Mouse (Mus musculus): ENCODE data around the gene Dzip1.

Dzip1 gene

DNA sequence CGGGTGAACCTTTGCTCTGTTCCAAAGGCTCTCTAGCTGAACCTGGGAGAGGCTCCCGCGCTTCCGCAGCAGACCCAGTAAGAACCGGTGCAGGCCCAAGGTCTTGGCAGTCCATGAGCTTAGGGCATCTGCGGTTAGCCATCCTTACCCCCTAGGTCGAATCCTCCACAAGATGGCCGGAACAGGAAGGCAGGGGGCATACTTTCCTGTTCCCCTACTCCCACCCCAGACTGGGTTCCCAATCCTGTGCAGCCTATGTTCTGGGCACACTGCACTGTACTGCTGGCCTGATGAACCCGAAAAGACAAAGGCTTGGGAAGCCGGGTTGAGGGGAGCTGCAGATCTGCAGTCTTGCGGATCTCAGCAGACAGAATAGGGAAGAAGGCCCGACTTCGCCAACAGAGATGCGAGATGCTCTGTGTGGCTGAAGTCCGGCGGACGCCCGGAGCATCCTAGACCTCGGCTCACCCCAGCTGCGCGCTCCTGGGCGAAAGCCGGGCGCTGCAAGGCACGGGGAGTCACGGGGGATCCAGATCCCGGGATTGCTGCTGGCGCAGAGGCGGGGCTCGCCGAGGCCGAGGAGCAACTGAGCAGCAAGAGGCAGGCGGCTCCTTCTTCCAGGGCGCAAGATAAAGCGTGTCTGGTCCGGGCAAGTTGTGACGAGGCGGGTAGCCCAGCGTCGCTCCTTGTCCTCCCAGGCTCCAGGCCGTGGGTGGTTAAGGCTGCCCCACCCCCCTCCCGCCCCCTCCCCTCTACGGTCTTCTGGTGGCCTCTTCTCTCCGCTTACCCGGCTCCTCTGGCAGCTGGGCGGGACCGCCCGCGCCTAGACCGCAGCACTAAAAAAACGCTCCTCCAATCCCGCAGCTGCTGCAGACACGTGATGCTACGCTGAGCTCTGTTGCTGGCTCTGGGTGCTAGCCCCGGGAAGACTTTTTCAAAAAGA is at the start of gene Dzip1:
Gene Dzip1 (minus strand): TSS at position 788 of the 943 bp plus-strand sequence.
- in situ Hi-C loops (cut with MboI, MseI): loop anchor here in 1 of 2 experiments (25.0 kb wide), 1 partner anchor 1362 kb away; the partner anchor contains the start of gene Mbnl2

DNA sequence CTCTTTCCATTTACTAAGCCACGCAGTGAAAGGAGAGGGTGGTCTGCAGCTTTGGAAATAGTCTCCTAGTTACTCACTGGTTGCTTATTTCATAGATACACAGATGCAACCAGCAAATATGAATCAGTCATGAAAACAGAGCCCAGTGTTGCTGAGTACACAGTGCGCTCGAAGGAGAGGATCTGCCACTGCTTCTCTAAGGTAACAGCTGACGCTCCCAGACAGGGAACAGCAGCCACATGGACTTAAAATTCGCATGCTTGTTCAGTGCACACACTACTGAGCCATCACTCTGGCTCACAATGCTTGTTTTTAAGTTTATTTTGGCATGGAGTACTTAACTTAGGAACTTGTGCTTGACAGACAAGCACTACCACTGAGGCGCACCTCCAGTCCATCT is 47.0 kb upstream of the Dzip1 start:
- in situ Hi-C loops (cut with MboI, MseI): no loop called here

DNA sequence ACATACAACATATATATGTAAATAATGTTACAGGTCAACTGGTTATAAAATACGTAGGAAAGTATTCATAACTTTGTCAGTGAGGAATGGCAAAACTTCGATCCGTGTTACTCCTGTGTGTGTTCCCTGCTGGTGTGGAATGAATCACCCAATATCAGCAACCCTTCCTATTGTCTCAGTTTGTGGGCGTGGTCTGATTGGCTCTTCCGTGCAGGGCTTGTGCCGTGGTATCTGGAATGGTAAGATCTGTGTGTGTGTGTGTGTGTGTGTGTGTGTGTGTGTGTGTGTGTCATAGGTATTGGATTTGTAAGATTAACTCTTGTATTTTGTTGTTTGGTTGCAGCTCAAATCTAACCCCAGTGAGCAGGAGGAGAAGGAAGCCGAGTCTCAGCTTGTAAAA is 42.4 kb upstream of the Dzip1 start:
- in situ Hi-C loops (cut with MboI, MseI): no loop called here

DNA sequence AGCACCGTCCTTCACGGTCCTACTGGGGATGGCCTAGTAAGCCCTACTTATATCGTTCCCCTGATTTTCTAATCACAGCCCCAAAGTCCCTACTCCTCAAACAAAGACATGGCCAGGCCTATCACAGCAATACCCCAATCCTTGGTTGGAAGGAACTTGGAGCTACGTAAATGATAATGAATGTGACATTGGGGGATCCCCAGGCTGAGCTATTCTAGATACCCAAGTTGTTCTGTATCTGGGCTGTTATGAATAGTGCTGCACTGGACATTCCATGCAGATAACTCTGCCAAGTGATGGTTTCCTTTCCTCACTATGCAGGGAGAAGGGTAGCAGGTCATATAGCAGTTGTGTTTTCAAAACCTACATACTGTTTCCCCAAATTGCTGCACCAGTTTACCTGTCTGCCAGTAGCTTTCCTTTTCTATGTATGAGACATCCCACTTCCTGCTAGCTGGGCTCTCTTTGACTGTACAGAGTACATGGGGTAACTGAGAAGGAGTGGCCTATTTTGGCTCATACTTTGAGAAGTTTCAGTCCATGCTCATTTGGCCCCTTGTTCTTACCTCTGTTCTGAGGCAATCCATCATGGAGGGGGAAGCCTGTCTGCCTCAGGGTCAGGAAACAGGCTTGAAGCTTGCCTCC is 40.2 kb upstream of the Dzip1 start:
- in situ Hi-C loops (cut with MboI, MseI): no loop called here

DNA sequence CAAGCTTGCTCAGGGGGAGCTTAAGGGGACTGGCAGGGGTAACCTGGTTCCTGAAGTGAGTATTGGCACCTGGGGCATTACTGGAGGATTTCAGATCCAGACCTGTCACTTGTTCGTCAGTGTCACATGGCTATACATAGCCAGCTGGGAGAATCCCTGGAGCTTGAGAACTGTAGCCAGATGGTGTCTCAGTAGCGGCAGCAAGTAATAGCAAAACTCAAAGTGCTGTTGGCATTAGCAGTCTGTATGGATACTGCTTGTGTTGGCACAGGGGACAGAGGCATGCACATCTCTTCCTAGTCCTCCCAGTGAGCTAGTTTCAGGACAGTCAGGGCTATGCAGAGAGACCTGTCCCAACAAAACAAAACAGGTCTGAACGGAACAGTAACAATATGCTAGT is 32.8 kb upstream of the Dzip1 start:
- in situ Hi-C loops (cut with MboI, MseI): no loop called here

DNA sequence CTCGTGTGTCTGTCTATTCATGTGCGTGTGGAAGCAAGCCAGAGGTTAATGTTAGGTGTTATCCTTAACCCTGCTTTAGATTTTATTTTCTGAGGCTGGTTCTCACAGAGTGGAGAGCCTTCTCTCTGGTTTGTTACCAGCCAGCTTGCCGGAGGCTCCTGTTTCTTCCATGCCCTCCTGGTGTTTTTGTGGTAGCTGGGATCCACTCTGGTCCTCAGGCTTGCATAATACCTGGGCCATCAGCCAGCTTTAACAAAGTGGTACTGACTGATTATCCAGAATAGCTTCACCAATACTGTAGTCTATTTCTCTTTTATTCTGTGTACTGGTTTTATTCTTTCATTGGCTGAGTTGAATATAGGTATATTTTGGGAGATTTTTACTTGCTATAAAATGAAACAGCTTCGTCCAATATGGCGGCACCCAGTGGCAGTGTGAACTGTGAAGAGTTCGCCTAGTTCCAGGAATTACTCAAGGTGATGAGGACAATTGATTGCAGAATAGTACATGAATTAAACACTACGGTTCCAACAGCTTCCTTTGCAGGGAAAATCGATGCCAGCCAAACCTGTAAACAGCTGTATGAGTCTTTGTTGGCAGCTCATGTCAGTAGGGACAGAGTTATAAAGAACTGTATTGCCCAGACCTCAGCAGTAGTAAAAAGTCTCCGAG is 26.8 kb upstream of the Dzip1 start:
- in situ Hi-C loops (cut with MboI, MseI): no loop called here

DNA sequence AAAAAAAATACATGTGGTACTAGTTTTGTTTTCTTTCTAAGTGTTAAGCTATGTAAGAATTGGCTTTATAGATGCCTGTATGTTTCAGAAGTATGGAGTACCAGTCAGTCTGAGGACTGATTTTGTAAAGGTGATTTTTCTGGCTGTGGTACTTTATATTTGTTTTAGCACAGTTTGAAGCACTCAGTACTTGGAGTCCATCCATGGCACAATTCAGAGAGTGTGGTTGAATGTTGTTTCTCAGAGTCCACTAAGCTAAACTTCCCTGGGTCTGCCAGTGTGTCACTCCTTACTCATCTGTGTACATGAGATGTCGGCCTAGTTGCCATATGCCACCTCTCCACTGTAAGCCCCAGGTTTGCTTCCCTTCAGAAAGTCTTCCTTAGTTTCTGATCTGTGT is 23.6 kb upstream of the Dzip1 start:
- in situ Hi-C loops (cut with MboI, MseI): loop anchor here in 1 of 2 experiments (25.0 kb wide), 1 partner anchor 1338 kb away; the partner anchor contains the start of gene Mbnl2

DNA sequence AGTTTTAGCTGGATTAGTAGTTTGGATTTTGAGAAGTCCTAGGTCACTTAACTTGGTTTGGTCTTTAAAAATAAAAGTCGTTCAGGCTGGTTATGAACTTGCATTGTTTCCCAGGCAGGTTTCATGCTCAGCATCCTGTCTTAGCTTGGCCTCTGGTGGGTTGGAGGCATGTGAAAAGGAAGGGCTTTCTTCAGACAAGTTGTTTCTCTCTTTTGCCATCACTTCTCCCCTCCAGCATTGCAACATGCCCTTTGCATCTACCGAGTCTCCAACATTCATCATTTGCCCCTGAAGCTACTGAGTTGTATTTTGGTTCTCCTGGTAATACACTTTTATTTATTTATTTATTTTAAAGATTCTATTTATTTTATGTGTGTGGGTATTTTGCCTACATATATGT is 19.4 kb upstream of the Dzip1 start:
- in situ Hi-C loops (cut with MboI, MseI): loop anchor here in 1 of 2 experiments (25.0 kb wide), 1 partner anchor 1343 kb away; the partner anchor contains the start of gene Mbnl2

DNA sequence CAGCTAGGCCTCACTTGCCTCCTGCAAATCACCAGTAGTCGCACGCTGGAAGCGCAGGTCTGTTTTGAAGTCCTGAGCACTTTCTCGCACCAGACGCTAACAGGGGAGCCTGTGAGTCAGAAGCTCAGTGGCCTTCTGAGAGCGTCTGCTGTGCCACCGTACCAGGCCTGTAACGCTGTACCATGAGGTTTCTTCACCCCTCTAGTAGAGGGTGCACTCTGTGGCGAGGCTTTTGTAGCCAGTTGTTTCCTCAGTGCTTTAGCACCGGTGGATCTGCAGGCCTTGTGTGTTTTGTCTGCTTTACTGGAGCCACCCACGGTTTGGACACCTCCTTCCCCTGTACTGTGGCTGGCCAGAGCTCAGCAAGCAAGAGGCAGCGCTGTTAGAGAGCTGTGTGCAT is 16.8 kb upstream of the Dzip1 start:
- in situ Hi-C loops (cut with MboI, MseI): loop anchor here in 1 of 2 experiments (25.0 kb wide), 1 partner anchor 1345 kb away; the partner anchor contains the start of gene Mbnl2

DNA sequence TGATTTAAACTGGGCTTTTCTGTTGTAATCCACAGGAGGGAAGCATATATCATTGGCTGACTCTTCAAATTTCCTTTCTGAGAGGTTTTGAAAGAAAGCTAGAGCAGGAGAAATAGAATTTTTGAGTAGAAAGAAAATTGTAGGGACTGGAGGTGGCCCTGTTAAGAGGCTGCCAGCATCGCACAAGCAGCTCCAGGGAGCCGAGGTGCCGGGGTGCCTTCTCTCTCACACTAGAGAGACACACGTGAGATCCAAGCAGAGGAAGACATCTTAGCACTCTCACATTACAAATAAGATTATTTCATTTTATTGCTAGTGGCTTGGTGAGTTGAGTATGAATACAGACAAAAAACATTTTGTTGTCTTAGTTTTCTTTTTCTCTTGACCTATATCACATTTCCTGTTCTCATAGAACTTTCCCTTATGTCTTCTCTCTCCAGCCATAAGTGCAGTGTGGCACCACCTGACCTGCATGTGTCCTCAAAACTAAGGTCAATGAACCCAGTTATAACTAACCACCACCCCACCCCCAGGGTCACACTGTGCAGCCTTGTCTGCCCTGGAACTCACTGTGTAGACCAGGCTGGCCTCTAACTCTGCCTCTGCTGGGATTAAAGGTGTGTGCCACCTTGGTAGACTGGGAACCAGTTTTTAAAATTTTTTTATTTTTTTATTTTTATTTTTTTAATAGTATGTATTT is 15.7 kb upstream of the Dzip1 start:
- in situ Hi-C loops (cut with MboI, MseI): loop anchor here in 1 of 2 experiments (25.0 kb wide), 1 partner anchor 1346 kb away; the partner anchor contains the start of gene Mbnl2

DNA sequence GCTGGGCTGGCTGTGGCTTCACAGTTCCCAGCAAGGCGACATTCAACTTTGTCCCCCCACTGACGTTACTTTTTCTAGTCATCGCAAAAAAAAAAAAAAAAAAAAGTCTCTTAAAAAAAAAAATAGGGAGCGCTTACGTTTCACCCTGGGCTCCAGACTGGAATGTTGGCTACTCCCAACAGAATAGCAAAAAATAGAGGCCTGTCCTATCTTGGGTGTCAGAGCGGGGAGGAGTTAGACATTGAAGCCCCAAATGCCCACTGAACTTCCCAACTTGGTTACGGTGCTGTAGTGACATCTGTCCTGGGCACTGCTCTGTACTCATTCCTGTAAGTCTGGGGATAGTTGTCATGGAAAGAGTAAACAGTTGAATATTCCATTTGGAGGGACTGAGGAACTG is 13.3 kb upstream of the Dzip1 start:
- in situ Hi-C loops (cut with MboI, MseI): loop anchor here in 1 of 2 experiments (25.0 kb wide), 1 partner anchor 1349 kb away; the partner anchor contains the start of gene Mbnl2

DNA sequence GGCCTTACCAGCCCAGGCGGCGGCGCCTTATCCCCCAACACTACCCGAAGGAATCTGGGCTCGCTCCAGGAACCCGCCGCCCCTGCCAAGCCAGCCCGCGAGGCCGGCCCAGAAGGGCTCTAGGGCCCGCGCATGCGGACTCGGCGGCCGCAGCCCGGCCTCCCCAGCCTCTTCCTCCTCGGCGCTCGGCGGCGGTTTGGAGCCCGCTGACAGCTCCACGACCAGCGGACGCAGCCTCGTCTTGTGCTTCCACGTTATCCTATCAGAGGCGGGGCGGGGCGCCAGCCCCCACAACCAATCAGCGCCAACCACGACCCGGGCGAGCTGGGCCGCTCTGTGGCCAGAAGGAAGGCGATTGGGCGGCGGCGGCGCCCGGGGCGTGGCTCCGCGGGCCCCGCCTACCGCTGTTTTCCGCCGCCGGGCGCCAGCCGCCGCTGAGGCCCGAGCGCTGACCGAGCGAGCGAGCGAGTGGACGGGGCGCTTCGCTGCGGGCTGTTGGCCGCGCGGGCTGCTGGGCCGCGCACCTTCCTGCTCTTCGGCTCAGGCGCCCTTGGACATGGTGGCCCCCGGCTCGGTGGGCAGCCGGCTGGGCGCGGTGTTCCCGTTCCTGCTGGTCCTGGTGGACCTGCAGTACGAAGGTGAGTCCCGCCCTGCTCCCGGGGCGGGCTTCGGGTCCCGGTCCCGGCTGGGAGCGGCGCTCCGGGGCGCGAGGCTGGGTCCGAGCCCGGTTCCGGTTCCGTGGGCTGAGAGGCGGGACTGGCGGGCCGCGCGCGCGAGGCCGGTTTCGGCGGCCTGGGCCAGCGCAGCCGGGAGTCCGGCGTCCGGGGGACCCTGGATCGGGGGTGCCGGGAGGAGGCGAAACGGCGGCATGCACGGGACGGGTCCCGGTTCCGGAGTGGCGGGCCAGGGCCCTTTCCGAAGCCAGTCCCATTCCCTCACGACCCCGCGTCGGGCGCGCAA is 12.6 kb upstream of the Dzip1 start, which contains the start of gene Dnajc3:
Gene Dnajc3 (plus strand): TSS at position 444 of the 960 bp plus-strand sequence.
- in situ Hi-C loops (cut with MboI, MseI): loop anchor here in 1 of 2 experiments (25.0 kb wide), 1 partner anchor 1349 kb away; the partner anchor contains the start of gene Mbnl2

DNA sequence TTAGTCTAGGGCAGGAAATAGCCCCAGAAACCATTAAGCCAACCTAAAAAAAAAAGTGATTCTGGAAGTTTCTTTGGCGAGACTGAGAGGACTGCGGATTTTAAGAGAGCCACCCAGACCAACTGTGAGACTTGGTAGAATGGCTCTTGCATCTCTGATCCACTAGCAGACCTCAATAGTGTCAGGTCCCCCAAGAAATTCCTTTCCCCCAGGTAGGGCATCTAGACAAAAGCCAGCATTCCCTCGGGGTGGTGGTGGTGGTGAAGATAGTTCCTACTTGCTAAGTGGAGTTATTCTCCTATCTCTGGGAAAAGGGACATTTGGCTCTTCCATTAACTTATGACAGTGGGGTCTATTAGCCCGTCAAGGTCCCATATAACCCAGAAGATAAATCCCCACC is 11.7 kb upstream of the Dzip1 start:
- in situ Hi-C loops (cut with MboI, MseI): loop anchor here in 1 of 2 experiments (25.0 kb wide), 1 partner anchor 1350 kb away; the partner anchor contains the start of gene Mbnl2

DNA sequence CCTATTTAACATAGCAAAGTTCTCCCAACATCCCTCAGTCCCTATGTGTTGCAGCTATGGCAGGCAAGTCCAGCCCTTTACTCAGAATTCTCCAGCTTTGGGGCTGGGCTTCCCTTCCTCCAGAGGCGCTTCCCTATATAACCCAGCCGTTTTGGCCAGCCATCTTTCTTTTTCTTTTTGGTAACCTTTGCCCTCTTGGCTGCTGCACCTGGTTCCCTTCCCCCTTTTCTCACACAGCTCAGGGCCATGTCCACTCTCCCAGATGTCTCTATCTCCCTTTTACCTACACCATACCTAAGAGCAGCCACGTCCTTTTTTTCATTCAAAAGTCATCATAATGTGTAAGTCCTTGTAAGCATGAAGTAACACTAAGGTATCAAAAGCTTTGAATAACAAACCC is 11.0 kb upstream of the Dzip1 start:
- in situ Hi-C loops (cut with MboI, MseI): loop anchor here in 1 of 2 experiments (25.0 kb wide), 1 partner anchor 1351 kb away; the partner anchor contains the start of gene Mbnl2

DNA sequence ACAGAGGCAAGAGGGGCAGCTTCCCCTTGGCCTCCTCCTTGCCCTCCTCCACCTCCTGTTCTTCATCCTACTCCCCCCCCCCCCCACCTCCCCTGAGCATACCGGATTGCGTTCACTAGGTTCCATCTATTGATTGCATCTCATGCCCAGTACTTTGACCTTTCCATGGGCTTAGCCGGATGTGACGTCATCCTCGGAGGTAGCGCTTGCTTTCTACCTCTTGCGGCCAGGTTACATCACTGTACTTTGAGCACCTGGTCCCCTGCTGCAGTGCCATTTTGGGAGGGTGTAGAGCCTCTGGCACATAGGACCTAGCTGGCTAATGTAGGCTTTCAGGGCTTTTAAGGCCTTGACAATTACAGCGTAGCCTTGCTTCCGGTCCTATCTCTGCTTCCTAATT is 9.4 kb upstream of the Dzip1 start:
- in situ Hi-C loops (cut with MboI, MseI): loop anchor here (5.0 to 25.0 kb wide), 2 partner anchors 1353 to 1543 kb away; partner anchors contain the start of genes Mbnl2 (in 1 of the 2) and Rap2a (in 1 of the 2)

DNA sequence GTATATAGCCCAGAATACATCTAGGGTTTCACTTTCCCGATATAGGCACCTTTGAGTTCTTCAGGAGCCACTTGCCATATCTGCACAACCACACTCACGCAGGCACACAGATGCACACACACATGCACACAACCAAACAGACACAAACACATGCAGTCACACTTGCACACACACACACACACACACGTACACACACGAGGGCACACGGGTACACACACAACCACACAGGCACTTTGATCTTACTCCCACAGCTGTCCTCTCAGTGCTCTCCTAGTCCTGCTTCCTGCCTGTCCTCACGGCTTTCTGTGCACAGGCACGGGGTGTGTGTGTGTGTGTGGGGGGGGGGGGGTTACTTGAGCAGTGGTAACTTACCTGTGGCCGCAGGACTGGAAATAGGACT is 7.7 kb upstream of the Dzip1 start:
- in situ Hi-C loops (cut with MboI, MseI): loop anchor here (5.0 to 25.0 kb wide), 2 partner anchors 1354 to 1544 kb away; partner anchors contain the start of genes Mbnl2 (in 1 of the 2) and Rap2a (in 1 of the 2)

DNA sequence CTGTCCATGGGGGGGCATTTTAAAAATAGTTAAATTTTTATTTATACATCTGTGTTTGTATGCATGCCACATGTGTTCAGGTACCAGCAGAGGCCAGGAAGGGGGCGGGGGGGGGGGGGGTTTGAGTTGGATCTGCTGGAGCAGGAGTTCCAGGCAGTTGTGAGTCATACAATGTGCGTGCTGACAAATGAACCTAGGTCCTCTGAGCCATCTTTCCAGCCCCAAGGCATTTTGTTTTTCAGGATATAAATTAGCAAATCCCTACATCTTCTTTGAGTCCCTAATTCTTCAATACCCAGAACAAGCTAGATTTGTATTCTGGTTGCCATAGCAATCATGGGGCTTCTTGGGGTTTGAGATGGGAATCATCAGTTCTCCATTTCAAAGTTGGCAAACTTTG is 5.9 kb upstream of the Dzip1 start:
- in situ Hi-C loops (cut with MboI, MseI): loop anchor here (5.0 to 25.0 kb wide), 2 partner anchors 1356 to 1546 kb away; partner anchors contain the start of genes Mbnl2 (in 1 of the 2) and Rap2a (in 1 of the 2)

DNA sequence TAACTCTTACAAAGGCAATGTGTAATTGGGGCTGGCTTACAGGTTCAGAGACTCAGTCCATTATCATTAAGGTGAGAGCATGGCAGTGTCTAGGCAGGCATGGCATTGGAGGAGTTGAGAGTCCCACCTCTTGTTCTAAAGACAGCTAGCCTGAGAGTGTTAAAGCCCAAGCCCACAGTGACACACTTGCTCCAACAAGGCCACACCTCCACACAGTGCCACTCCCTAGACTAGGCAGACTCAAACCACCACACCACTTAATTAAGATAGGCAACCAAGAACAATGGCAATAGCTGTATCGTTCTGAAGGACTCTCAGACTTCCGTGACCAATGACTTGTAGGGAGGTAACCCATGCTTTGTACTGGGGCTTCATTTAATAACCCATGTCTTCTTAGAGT is 5.5 kb upstream of the Dzip1 start:
- in situ Hi-C loops (cut with MboI, MseI): loop anchor here (5.0 to 25.0 kb wide), 2 partner anchors 1357 to 1547 kb away; partner anchors contain the start of genes Mbnl2 (in 1 of the 2) and Rap2a (in 1 of the 2)

DNA sequence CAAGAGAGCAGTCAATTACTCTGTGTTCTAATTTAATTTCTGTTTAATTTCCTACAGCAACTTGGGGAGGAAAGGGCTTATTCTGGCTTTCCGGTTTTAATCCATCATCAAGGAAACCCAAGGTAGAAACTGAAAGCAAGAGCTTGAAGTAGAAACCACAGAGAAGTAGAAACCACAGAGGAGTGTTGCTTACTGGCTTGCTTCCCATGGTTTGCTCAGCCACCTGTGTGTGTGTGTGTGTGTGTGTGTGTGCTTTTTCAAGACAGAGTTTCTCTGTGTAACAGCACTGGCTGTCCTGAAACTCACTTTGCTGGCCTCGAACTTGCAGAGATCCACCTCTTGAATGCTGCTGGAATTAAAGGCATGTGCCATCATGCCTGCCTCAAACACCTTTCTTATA is 4.5 kb upstream of the Dzip1 start:
- in situ Hi-C loops (cut with MboI, MseI): loop anchor here (5.0 to 25.0 kb wide), 2 partner anchors 1358 to 1548 kb away; partner anchors contain the start of genes Mbnl2 (in 1 of the 2) and Rap2a (in 1 of the 2)
